Mouse (Mus musculus) testis, adult 2 months (tissue): ENCODE measurements around the gene Ppm1h.

Experiments
- CTCF ChIP-seq: fragments of 200-500 bp; IDR thresholded peaks from 2 replicates; pipeline ENCODE4 v1.5.1; 2012; ENCODE audit warnings: low read depth, mild to moderate bottlenecking, inconsistent platforms, low read length, moderate library complexity; ENCODE audit not compliant: control insufficient read depth, insufficient read depth, insufficient replicate concordance
- POLR2A ChIP-seq: fragments of 200-500 bp; IDR thresholded peaks from 2 replicates; pipeline ENCODE4 v1.6.1; 2012; ENCODE audit warnings: low read depth, mild to moderate bottlenecking, inconsistent platforms, low read length, moderate library complexity; ENCODE audit not compliant: control insufficient read depth

DNA sequence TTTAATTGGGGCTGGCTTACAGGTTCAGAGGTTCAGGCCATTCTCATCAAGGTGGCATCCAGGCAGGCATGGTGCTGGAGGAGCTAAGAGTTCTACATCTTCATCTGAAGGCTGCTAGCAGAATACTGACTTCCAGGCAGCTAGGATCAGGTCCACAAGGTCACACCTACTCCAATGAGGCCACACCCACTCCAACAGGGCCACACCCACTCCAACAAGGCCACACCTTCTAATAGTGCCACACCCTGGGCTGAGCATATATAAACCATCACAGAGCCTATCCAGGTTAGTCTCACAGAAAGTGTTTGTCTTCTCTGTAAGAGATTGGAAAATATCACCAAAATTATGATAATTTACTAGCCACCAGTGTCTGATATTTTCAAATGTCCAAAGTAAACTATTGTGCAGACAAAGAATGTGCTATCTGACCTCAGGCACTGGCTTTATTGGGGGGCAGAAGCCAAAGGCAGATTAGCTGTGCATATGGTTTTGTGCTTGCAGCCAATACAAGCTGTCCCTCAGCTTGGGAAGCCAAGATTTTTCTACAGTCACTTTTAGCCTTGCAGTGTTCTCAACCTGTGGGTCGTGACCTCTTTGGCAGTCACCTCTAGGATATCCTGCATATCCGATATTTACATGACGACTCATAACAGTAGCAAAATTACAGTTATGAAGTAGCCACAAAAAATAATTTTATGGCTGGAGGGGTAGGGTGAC is 99.5 kb downstream of the Ppm1h start:
- TF ChIP-seq CTCF (no peak), POLR2A (no peak)
